8 mouse cellular contexts compared by ENCODE assay signal in the genomic region with DNA sequence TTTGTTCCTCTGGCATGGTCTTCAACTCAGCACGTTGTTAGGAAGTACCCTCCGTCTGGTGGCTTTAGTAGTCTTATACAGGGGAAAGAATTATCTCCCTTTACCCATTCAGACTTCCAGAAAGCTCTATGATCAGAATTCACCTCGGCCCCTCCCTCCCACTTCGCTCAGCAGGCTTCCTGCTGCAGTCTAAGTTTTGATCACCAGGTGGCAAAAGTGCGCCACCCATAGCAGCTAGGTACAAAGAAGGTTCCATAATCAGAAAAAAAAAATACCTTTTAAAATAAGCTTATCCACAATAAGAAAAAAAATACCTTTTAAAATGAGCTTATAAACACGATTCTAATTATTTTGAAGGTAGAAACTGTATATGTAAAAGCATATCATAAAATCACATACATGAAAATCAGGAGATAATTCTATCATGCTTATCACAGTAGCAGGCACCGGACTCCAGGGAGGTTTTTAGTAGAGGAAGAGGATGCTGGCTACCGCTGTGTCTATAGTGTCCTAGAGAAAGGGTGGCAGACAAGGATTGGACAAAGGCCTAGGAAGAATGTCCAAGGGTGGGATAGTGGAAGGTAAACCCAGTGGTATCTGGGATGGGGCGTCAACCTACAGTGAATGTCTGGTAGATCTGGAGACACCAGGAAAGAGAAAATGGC. TPM values are rescaled to one million over a fixed set of nuclear protein-coding genes. Genes with fewer than 3 reads are reported as not detected.
A peak's percentile ranks its signal among the peaks of the same experiment; 100 is the strongest.
DNase-seq lines count a peak whose midpoint lies in the region; ATAC-seq and TF ChIP-seq lines count a peak whose summit lies in the region.

No protein-coding gene starts in this region.

- H3K4me2 ChIP-seq in embryonic facial prominence, embryonic 14.5 days (ENCODE audit: low read depth, low read length) = no peak overlapping the region
- no peak overlapping the region for H3K4me2 ChIP-seq in stomach, postnatal 0 days (replicated peaks; ENCODE audit: low read depth)

- no peaks in the 10 kb centered on the region for H3K27me3 ChIP-seq in embryonic facial prominence, embryonic 14.5 days (replicated peaks; ENCODE audit: control insufficient read depth, insufficient read depth, low read length)
- H3K27me3 ChIP-seq in stomach, postnatal 0 days (ENCODE audit: control insufficient read depth, insufficient read depth, low read length) = no peaks in the 10 kb centered on the region

- WGBS in embryonic facial prominence, embryonic 14.5 days = 47% methylated on average over 9 of the region's 9 CpGs
- 49% methylated on average over 9 of the region's 9 CpGs for WGBS in stomach, postnatal 0 days

- H3K9me3 ChIP-seq in embryonic facial prominence, embryonic 14.5 days (ENCODE audit: control insufficient read depth, low read length) = no peaks in the 10 kb centered on the region
- no peaks in the 10 kb centered on the region for H3K9me3 ChIP-seq in stomach, postnatal 0 days (ENCODE audit: control insufficient read depth, low read length)

- H3K36me3 ChIP-seq in embryonic facial prominence, embryonic 14.5 days (ENCODE audit: control insufficient read depth, insufficient read depth, low read length) = no peaks in the 10 kb centered on the region
- H3K36me3 ChIP-seq in stomach, postnatal 0 days (ENCODE audit: control insufficient read depth, insufficient read depth, low read length) = no peaks in the 10 kb centered on the region

- H3K27ac ChIP-seq in embryonic facial prominence, embryonic 14.5 days (replicated peaks; ENCODE audit: low read depth, low read length) = no peak overlapping the region
- no peak overlapping the region for H3K27ac ChIP-seq in stomach, postnatal 0 days (replicated peaks)

- no peak overlapping the region for H3K4me3 ChIP-seq in embryonic facial prominence, embryonic 14.5 days (ENCODE audit: low read depth, low read length)
- H3K4me3 ChIP-seq in stomach, postnatal 0 days (ENCODE audit: low read depth, low read length) = no peak overlapping the region

- no peak overlapping the region for H3K9ac ChIP-seq in embryonic facial prominence, embryonic 14.5 days (ENCODE audit: low read depth, low read length)
- H3K9ac ChIP-seq in stomach, postnatal 0 days (ENCODE audit: low read length) = no peak overlapping the region

- peak; percentile 12 to 26 for DNase-seq in cerebellum, adult 18-20 months
- DNase-seq in cerebellum, adult 11-12 months = no peak
- peak; percentile 1 to 34 for DNase-seq in urinary bladder, postnatal 36 days (ENCODE audit: low spot score in 2 of 2)
- no peak for DNase-seq in urinary bladder, adult 2 months (ENCODE audit: low spot score)
- DNase-seq in embryonic facial prominence, embryonic 14.5 days (ENCODE audit: low spot score) = peak; percentile 26
- peak; percentile 55 for DNase-seq in layer of hippocampus, adult 11-12 months (ENCODE audit: low spot score)
- peak; percentile 36 for DNase-seq in lung, postnatal 10 days
- peak; percentile 38 for DNase-seq in stomach, postnatal 0 days (ENCODE audit: low spot score)

- TF ChIP-seq CTCF in stomach, postnatal 0 days (IDR thresholded peaks at IDR 0.05; ENCODE audit: low read depth) = peak; percentile 72

- H3K4me1 ChIP-seq in embryonic facial prominence, embryonic 14.5 days (ENCODE audit: control insufficient read depth, insufficient read depth, low read length) = no peaks in the 10 kb centered on the region
- no peaks in the 10 kb centered on the region for H3K4me1 ChIP-seq in stomach, postnatal 0 days (replicated peaks; ENCODE audit: control insufficient read depth, insufficient read depth)

- ATAC-seq in embryonic facial prominence, embryonic 14.5 days (ENCODE audit: low read depth) = no peak
- no peak for ATAC-seq in stomach, postnatal 0 days (ENCODE audit: low FRiP score, low TSS enrichment)

- TF ChIP-seq EP300 in stomach, postnatal 0 days (optimal IDR thresholded peaks at IDR 0.05) = no peak

RNA-seq across cellular contexts. Expression of a gene that starts 34.4 kb away (rescaled TPM):
- 20.7 and 25.5 TPM in 2 replicates for polyA plus RNA-seq in urinary bladder, adult 2 months (2012; rRNA removed)
- 26.3 and 26.6 TPM in 2 replicates for polyA plus RNA-seq in embryonic facial prominence, embryonic 14.5 days (2014; fragmentation: Nextera tagmentation; extraction: Ambion mirVana)
- polyA plus RNA-seq in stomach, postnatal 0 days (2015; fragmentation: Nextera tagmentation; extraction: Ambion mirVana) = 6.9 and 8.0 TPM in 2 replicates

Comparison
In these comparisons a context has a peak if more than half of its experiments do, and no peak if none do; other contexts are left out.
1. DNase-seq: peak in cerebellum, adult 18-20 months (2 of 2), urinary bladder, postnatal 36 days (2 of 2), embryonic facial prominence, embryonic 14.5 days (single experiment), layer of hippocampus, adult 11-12 months (single experiment), lung, postnatal 10 days (single experiment) and stomach, postnatal 0 days (single experiment); none in cerebellum, adult 11-12 months (single experiment) and urinary bladder, adult 2 months (single experiment).